Mouse (Mus musculus) intestine, embryonic 15.5 days (tissue): ENCODE results near the gene Etfa. TPM values are rescaled to one million over a fixed set of nuclear protein-coding genes. Genes with fewer than 3 reads are reported as not detected.

Source experiments
- ATAC-seq: fragments of 200-750 bp; cut with Nextera tagmentation; 2 replicates; pipeline ENCODE4 v1.8.0; 2017; ENCODE audit warnings: moderate TSS enrichment, moderate library complexity
- H3K27ac ChIP-seq: fragments of 300-500 bp; sonication (generic); 2 replicates; pipeline ENCODE4 v1.5.1; 2015; ENCODE audit warnings: mild to moderate bottlenecking, inconsistent platforms
- H3K27me3 ChIP-seq: fragments of 300-500 bp; sonication (generic); replicated peaks from 2 replicates; pipeline ENCODE4 v1.6.1; 2015; ENCODE audit warnings: inconsistent platforms
- H3K36me3 ChIP-seq: fragments of 300-500 bp; sonication (generic); 2 replicates; pipeline ENCODE4 v1.6.1; 2015; ENCODE audit warnings: inconsistent platforms
- H3K4me1 ChIP-seq: fragments of 300-500 bp; sonication (generic); replicated peaks from 2 replicates; pipeline ENCODE4 v1.6.1; 2015; ENCODE audit warnings: inconsistent platforms
- H3K4me2 ChIP-seq: fragments of 300-500 bp; sonication (generic); replicated peaks from 2 replicates; pipeline ENCODE4 v1.6.1; 2015; ENCODE audit warnings: mild to moderate bottlenecking, inconsistent platforms
- H3K4me3 ChIP-seq: fragments of 300-500 bp; sonication (generic); replicated peaks from 2 replicates; pipeline ENCODE4 v1.5.1; 2015; ENCODE audit warnings: inconsistent platforms
- H3K9ac ChIP-seq: fragments of 300-500 bp; sonication (generic); 2 replicates; pipeline ENCODE4 v1.6.1; 2015; ENCODE audit warnings: inconsistent platforms
- H3K9me3 ChIP-seq: fragments of 300-500 bp; sonication (generic); 2 replicates; pipeline ENCODE4 v1.6.1; 2016; ENCODE audit warnings: inconsistent platforms
- WGBS: fragments of 180-500 bp; shearing (Covaris S2); methylation state at CpG from one replicate; pipeline ENCODE4 v1.1.7; 2015; 5-methylcytosine and 5-hydroxymethylcytosine counted together
- polyA plus RNA-seq: library from polyadenylated mRNA; unstranded; fragments of >200 nt; fragmentation: Nextera tagmentation; extraction: Ambion mirVana; gene quantifications from 2 replicates; pipeline ENCODE4 v1.2.1, GENCODE M21; 2015

Gene Etfa
- polyA plus RNA-seq, 1 experiment from 2014 or later, result 318 TPM

- Histone ChIP-seq H3K27ac (no peak overlapping the region), H3K4me2 (no peak overlapping the region), H3K27me3 (no peaks in the 10 kb centered on the region), H3K36me3 (no peaks in the 10 kb centered on the region), H3K4me1 (peaks cover 9% of the 10 kb centered on the region; the same call in 1 of the 2 replicates), H3K9me3 (no peaks in the 10 kb centered on the region), H3K4me3 (no peak overlapping the region), H3K9ac (no peak overlapping the region)
- no peak for ATAC-seq
- 54% methylated on average over 3 of the region's 3 CpGs for WGBS
Observed at GRCm38 (mm10) chr9:55409833-55410232, 102.2 kb downstream of the Etfa start.

DNA sequence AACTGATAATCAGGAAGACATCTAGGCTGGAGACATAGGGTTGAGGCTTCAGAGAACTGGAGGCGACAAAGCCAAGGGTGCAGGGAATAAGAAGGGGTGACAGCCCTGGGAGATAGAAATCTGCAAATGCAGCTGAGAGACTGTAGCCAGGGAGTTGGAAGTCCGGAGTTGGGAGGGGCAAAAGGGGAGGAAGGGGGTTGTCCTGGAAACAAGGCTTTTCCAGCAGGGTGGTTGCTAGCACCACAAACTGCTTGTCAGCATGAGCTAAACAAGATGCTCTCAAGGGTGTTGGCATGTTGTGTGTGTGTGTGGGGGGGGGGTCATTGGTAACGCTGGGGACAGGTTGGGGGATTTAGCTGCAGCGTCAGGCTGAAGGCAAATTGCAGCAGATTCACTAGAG, 103.2 kb downstream of the Etfa start:
- Histone ChIP-seq H3K9ac (no peak overlapping the region), H3K4me2 (no peak overlapping the region), H3K9me3 (no peaks in the 10 kb centered on the region), H3K27me3 (no peaks in the 10 kb centered on the region), H3K36me3 (no peaks in the 10 kb centered on the region), H3K4me3 (no peak overlapping the region), H3K27ac (no peak overlapping the region), H3K4me1 (peaks cover 9% of the 10 kb centered on the region; the same call in 1 of the 2 replicates)
- ATAC-seq, result no peak
- 48% methylated on average over 4 of the region's 4 CpGs for WGBS

- no peaks in the 10 kb centered on the region for H3K9me3 ChIP-seq
- 46% methylated on average over 2 of the region's 2 CpGs for WGBS
- no peak for ATAC-seq
- no peak overlapping the region for H3K4me3 ChIP-seq
- H3K4me1 ChIP-seq, result peaks cover 6% of the 10 kb centered on the region; the same call in 1 of the 2 replicates
- no peaks in the 10 kb centered on the region for H3K27me3 ChIP-seq
- H3K36me3 ChIP-seq, result no peaks in the 10 kb centered on the region
- no peak overlapping the region for H3K4me2 ChIP-seq
- H3K27ac ChIP-seq, result no peak overlapping the region
- H3K9ac ChIP-seq, result no peak overlapping the region
Observed at GRCm38 (mm10) chr9:55406773-55407172, 105.3 kb downstream of the Etfa start.

- no peak overlapping the region for H3K4me3 ChIP-seq
- WGBS, result 66% methylated on average over 6 of the region's 6 CpGs
- H3K9ac ChIP-seq, result no peak overlapping the region
- no peaks in the 10 kb centered on the region for H3K4me1 ChIP-seq
- no peak overlapping the region for H3K27ac ChIP-seq
- H3K9me3 ChIP-seq, result no peaks in the 10 kb centered on the region
- no peak overlapping the region for H3K4me2 ChIP-seq
- no peaks in the 10 kb centered on the region for H3K36me3 ChIP-seq
- ATAC-seq, result no peak
- H3K27me3 ChIP-seq, result no peaks in the 10 kb centered on the region
Observed at GRCm38 (mm10) chr9:55404976-55405702, 106.9 kb downstream of the Etfa start.

Other genes with a start within 250 kb of the Etfa start
- 1.1 TPM in 2 replicates for gene Nrg4, start 185.4 kb downstream of the Etfa start, polyA plus RNA-seq
- 0.81 and 1.3 TPM in 2 replicates for gene Tmem266, start 185.3 kb downstream of the Etfa start, polyA plus RNA-seq
- gene Isl2, start 26.4 kb upstream of the Etfa start, polyA plus RNA-seq, result 3.3 and 3.7 TPM in 2 replicates